8 mouse cellular contexts compared by ENCODE assay signal in genomic region chr5:148808426-148808825, GRCm38 (mm10).
DNase-seq lines count a peak whose midpoint lies in the region; ATAC-seq and TF ChIP-seq lines count a peak whose summit lies in the region.

No protein-coding gene starts in this region.

- peak; percentile 88 for TF ChIP-seq CTCF in E14TG2a.4 (conservative IDR thresholded peaks at IDR 0.05; ENCODE audit: low read length)
- peak; percentile 76 for TF ChIP-seq CTCF in heart, postnatal 0 days (IDR thresholded peaks at IDR 0.05; ENCODE audit: low read depth)
- peak; percentile 40; the same call in 1 of the 2 replicates for TF ChIP-seq CTCF in lung, adult 2 months (IDR thresholded peaks at IDR 0.05; ENCODE audit: insufficient read depth, low read length)

- H3K27ac ChIP-seq in embryonic facial prominence, embryonic 14.5 days (replicated peaks; ENCODE audit: low read depth, low read length): no peak overlapping the region
- H3K27ac ChIP-seq in heart, postnatal 0 days (ENCODE audit: low read depth): no peak overlapping the region

- H3K4me3 ChIP-seq in E14TG2a.4 (replicated peaks; ENCODE audit: low read length): no peak overlapping the region; the same call in 1 of the 2 replicates
- H3K4me3 ChIP-seq in embryonic facial prominence, embryonic 14.5 days (ENCODE audit: low read depth, low read length): no peak overlapping the region
- H3K4me3 ChIP-seq in heart, postnatal 0 days (ENCODE audit: low read depth, low read length): no peak overlapping the region
- no peak overlapping the region for H3K4me3 ChIP-seq in lung, adult 2 months (replicated peaks; ENCODE audit: extremely low read depth, low read depth, low read length)

- ATAC-seq in embryonic facial prominence, embryonic 14.5 days (ENCODE audit: low read depth): peak; percentile 31; the same call in 1 of the 2 replicates
- peak; percentile 45; the same call in 1 of the 2 replicates for ATAC-seq in heart, postnatal 0 days (ENCODE audit: insufficient read depth, low read depth)

- TF ChIP-seq EP300 in heart, postnatal 0 days (IDR thresholded peaks at IDR 0.05; ENCODE audit: low read depth): no peak

- WGBS in embryonic facial prominence, embryonic 14.5 days: 2% methylated on average over 4 of the region's 4 CpGs
- 7% methylated on average over 4 of the region's 4 CpGs for WGBS in heart, postnatal 0 days
- 22% methylated on average over 4 of the region's 4 CpGs for WGBS in lung, adult 2 months

- peak overlapping the region; percentile 18; the same call in 1 of the 2 replicates for H3K4me2 ChIP-seq in embryonic facial prominence, embryonic 14.5 days (ENCODE audit: low read depth, low read length)
- peak overlapping the region; percentile 50; the same call in 1 of the 2 replicates for H3K4me2 ChIP-seq in heart, postnatal 0 days (ENCODE audit: low read depth, low read length)

- peak; percentile 47 to 61 for DNase-seq in adrenal gland, adult 18-20 months (ENCODE audit: low spot score in 2 of 2)
- peak; percentile 79 for DNase-seq in embryonic facial prominence, embryonic 14.5 days (ENCODE audit: low spot score)
- DNase-seq in heart, postnatal 0 days (ENCODE audit: low spot score): peak; percentile 67
- DNase-seq in kidney, postnatal 4 days: peak; percentile 83 to 86
- DNase-seq in lung, adult 2 months: no peak
- peak; percentile 86 for DNase-seq in retina, postnatal 1 day
- DNase-seq in spleen, postnatal 14 days (ENCODE audit: low spot score in 2 of 2): no peak

- H3K9me3 ChIP-seq in E14TG2a.4 (ENCODE audit: low read length): no peaks in the 10 kb centered on the region
- peaks cover 5% of the 10 kb centered on the region; the same call in 1 of the 2 replicates for H3K9me3 ChIP-seq in embryonic facial prominence, embryonic 14.5 days (ENCODE audit: control insufficient read depth, low read length)
- H3K9me3 ChIP-seq in heart, postnatal 0 days (replicated peaks; ENCODE audit: control insufficient read depth, low read length): no peaks in the 10 kb centered on the region

- peaks cover 29% of the 10 kb centered on the region for H3K27me3 ChIP-seq in E14TG2a.4 (ENCODE audit: insufficient read depth, low read length)
- 0 out of 2 replicates have a peak, but pooled peaks cover 2% of the 10 kb centered on the region for H3K27me3 ChIP-seq in embryonic facial prominence, embryonic 14.5 days (replicated peaks; ENCODE audit: control insufficient read depth, insufficient read depth, low read length)
- no peaks in the 10 kb centered on the region for H3K27me3 ChIP-seq in heart, postnatal 0 days (ENCODE audit: control insufficient read depth, insufficient read depth, low read length)

- no peak for TF ChIP-seq POLR2A in lung, adult 2 months (IDR thresholded peaks at IDR 0.05; ENCODE audit: borderline replicate concordance, extremely low read depth, low read depth, low read length)

- H3K4me1 ChIP-seq in E14TG2a.4 (replicated peaks; ENCODE audit: low read depth, low read length): peaks cover 56% of the 10 kb centered on the region
- H3K4me1 ChIP-seq in embryonic facial prominence, embryonic 14.5 days (ENCODE audit: control insufficient read depth, insufficient read depth, low read length): no peaks in the 10 kb centered on the region
- H3K4me1 ChIP-seq in heart, postnatal 0 days (ENCODE audit: control insufficient read depth, insufficient read depth): peaks cover 12% of the 10 kb centered on the region
- H3K4me1 ChIP-seq in lung, adult 2 months (ENCODE audit: control insufficient read depth, insufficient read depth, low read length): peaks cover 6% of the 10 kb centered on the region

- no peak overlapping the region for H3K9ac ChIP-seq in embryonic facial prominence, embryonic 14.5 days (ENCODE audit: low read depth, low read length)
- no peak overlapping the region for H3K9ac ChIP-seq in heart, postnatal 0 days (replicated peaks; ENCODE audit: low read depth, low read length)

- H3K36me3 ChIP-seq in E14TG2a.4 (ENCODE audit: insufficient read depth, low read length): no peaks in the 10 kb centered on the region
- H3K36me3 ChIP-seq in embryonic facial prominence, embryonic 14.5 days (ENCODE audit: control insufficient read depth, insufficient read depth, low read length): no peaks in the 10 kb centered on the region
- no peaks in the 10 kb centered on the region for H3K36me3 ChIP-seq in heart, postnatal 0 days (replicated peaks; ENCODE audit: control insufficient read depth, insufficient read depth, low read length)

Comparison
In these comparisons a context has a peak if more than half of its experiments do, and no peak if none do; other contexts are left out.
1. DNase-seq: peak in adrenal gland, adult 18-20 months (2 of 2), embryonic facial prominence, embryonic 14.5 days (single experiment), heart, postnatal 0 days (single experiment), kidney, postnatal 4 days (2 of 2) and retina, postnatal 1 day (single experiment); none in lung, adult 2 months (single experiment) and spleen, postnatal 14 days (0 of 2).
2. Peak in every context shown above with its lines, with median percentiles within 50 percentile points of each other: CTCF ChIP-seq.